Mouse (Mus musculus) liver, adult 2 months (tissue): ENCODE results near the gene Naa25.

Source experiments
- CTCF ChIP-seq: fragments of 200-500 bp; IDR thresholded peaks from 2 replicates; pipeline ENCODE4 v1.5.1; 2011; ENCODE audit warnings: low read depth, low read length, control low read depth
- POLR2A ChIP-seq: fragments of 200-500 bp; IDR thresholded peaks from 2 replicates; pipeline ENCODE4 v1.6.1; 2011; ENCODE audit warnings: low read length, control low read depth; ENCODE audit not compliant: insufficient read depth; ENCODE audit errors: extremely low read depth

DNA sequence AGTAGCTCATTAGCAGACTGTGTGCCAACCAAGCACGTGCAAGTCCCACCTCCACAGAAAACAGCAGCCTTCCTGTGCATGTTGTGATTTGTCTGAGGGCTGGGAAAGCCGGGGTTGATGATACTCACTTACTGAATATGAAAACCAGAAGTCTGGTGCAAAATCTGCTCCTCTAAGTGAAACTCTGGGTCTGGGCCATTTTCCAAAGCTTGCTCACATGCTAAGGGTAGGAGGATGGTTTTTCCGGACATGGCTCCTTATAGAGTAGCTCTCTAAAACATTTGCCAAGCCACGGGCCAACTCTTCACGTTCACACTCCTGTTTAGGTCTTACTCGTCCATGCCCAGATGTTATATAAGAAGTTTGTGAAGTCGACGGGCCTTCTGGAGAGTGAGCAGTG is 95.6 kb downstream of the Naa25 start:
- TF ChIP-seq POLR2A (no peak), CTCF (no peak)
